Mouse (Mus musculus) liver, embryonic 11.5 days (tissue): ENCODE results near the gene As3mt. TPM values are rescaled to one million over a fixed set of nuclear protein-coding genes. Genes with fewer than 3 reads are reported as not detected.

ENCODE experiments used
- polyA plus RNA-seq: library from polyadenylated mRNA; unstranded; fragments of >200 nt; fragmentation: Nextera tagmentation; extraction: Ambion mirVana; gene quantifications from 2 replicates; pipeline ENCODE4 v1.2.1, GENCODE M21; 2014

As3mt gene
- polyA plus RNA-seq, 1 experiment from 2014 or later: 26.0 TPM

Other genes with a start within 250 kb of the As3mt start
- 22.9 and 24.1 TPM in 2 replicates for gene Trim8, start 205.8 kb upstream of the As3mt start, polyA plus RNA-seq
- gene Arl3, start 134.3 kb upstream of the As3mt start, polyA plus RNA-seq: 42.6 and 50.5 TPM in 2 replicates
- 24.7 and 26.2 TPM in 2 replicates for gene Sfxn2, start 134.1 kb upstream of the As3mt start, polyA plus RNA-seq
- 36.6 and 40.7 TPM in 2 replicates for gene Wbp1l, start 108.4 kb upstream of the As3mt start, polyA plus RNA-seq
- 0.27 and 0.30 TPM in 2 replicates for gene Cyp17a1, start 34.3 kb upstream of the As3mt start, polyA plus RNA-seq
- gene Borcs7, start 17.6 kb upstream of the As3mt start, polyA plus RNA-seq: 9.9 and 13.8 TPM in 2 replicates
- gene Cnnm2, start 54.1 kb downstream of the As3mt start, polyA plus RNA-seq: 1.9 and 2.6 TPM in 2 replicates